Mouse (Mus musculus): Measurements from ENCODE around the gene Plppr1.
A peak's percentile ranks its signal among the peaks of the same experiment; 100 is the strongest.

The Plppr1 gene

DNA sequence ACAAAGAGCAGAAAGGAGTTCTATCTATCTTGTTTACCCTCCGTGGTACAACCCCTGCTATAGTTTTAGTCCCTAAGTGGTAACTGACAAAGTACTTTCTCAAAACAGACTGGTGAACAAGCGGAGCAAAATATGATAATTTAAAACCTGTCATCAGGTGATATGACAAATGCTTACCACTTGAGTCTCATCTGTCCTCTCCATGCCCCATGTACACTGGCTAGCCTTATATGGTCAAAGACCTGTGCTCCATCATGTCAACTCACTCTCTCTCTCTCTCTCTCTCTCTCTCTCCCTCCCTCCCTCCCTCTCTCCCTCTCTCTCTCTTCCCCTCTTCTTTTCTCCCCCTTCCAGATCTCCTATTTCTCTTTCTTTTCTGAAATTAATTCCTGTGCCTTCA, 59.8 kb downstream of the Plppr1 start:
- no peak for DNase-seq (ENCODE audit: low spot score in 2 of 2)

- DNase-seq (ENCODE audit: low spot score in 2 of 2): no peak
Observed at GRCm38 (mm10) chr4:49144798-49145197, 85.7 kb downstream of the Plppr1 start.

DNA sequence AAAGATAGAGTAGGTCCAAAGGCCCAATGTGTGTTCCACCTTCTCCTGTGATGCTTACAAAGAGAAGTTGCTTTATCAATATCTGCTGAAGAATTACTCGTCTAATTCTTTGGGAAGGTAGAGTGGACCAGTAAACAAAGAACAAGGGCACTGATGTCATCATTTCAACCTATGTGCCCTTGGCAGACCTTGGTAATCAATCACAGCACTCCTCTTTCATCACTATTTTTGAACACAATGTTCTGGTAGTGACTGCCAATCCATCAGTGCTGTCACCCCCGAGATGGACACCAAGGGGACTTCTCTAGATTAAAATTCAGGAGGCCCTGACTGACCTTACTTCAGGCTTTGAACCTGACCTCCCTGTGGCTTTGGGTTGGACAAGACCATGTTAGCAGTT, 89.7 kb downstream of the Plppr1 start:
- DNase-seq (ENCODE audit: low spot score in 2 of 2): no peak

- no peak for DNase-seq (ENCODE audit: low spot score in 2 of 2)
Observed at GRCm38 (mm10) chr4:49149251-49149650, 90.2 kb downstream of the Plppr1 start.

GRCm38 (mm10) chr4:49153849-49154248, 94.8 kb downstream of the Plppr1 start:
- DNase-seq (ENCODE audit: low spot score in 2 of 2): peak; percentile 24 to 64

- no peak for DNase-seq (ENCODE audit: low spot score in 2 of 2)
Observed at GRCm38 (mm10) chr4:49156781-49157180, 97.7 kb downstream of the Plppr1 start.

DNA sequence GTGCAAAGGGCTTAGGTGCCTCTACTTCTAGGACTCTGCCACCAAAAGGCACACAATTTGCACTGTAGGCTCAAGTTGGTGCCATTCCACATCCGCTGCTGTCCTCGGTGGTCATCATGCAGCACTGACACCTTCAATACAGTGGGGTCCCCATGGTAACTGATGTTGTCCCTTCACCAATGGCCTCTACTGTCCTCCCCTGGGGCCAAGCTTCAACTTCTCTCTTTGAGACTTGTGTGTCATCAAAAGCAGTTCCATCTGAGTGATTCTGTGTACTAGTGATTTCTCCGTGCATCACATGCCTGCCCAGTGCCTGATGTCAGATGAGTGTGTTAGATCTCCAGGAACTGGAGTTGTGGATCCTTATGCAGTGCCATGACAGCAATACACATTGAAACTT, 104.2 kb downstream of the Plppr1 start:
- no peak for DNase-seq (ENCODE audit: low spot score in 2 of 2)

GRCm38 (mm10) chr4:49166391-49166790, 107.3 kb downstream of the Plppr1 start:
- DNase-seq (ENCODE audit: low spot score in 2 of 2): no peak

GRCm38 (mm10) chr4:49167030-49167429, 108.0 kb downstream of the Plppr1 start:
- DNase-seq (ENCODE audit: low spot score in 2 of 2): no peak

DNA sequence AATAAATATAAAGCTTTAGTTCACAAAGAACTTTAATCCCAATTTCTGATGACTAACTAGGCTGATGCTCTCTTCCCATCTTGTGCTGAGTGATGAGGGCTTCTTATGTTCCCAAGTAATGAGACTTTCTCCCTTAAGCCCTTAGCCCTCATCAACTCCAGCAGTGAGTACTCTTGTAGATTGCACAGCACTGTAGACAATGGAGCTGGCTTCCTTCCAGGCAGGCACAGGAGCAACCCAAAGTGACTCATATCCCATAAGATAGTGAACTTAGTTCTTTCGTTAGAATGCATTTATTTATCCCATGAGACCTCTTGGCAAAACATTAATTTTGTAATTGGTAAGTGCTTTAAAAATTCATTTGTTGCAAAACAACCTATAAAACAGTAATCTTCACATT, 110.4 kb downstream of the Plppr1 start:
- DNase-seq (ENCODE audit: low spot score in 2 of 2): no peak

- DNase-seq (ENCODE audit: low spot score in 2 of 2): no peak
Observed at GRCm38 (mm10) chr4:49178101-49178500, 119.0 kb downstream of the Plppr1 start.

- DNase-seq (ENCODE audit: low spot score in 2 of 2): no peak
Observed at GRCm38 (mm10) chr4:49178891-49179290, 119.8 kb downstream of the Plppr1 start.

DNA sequence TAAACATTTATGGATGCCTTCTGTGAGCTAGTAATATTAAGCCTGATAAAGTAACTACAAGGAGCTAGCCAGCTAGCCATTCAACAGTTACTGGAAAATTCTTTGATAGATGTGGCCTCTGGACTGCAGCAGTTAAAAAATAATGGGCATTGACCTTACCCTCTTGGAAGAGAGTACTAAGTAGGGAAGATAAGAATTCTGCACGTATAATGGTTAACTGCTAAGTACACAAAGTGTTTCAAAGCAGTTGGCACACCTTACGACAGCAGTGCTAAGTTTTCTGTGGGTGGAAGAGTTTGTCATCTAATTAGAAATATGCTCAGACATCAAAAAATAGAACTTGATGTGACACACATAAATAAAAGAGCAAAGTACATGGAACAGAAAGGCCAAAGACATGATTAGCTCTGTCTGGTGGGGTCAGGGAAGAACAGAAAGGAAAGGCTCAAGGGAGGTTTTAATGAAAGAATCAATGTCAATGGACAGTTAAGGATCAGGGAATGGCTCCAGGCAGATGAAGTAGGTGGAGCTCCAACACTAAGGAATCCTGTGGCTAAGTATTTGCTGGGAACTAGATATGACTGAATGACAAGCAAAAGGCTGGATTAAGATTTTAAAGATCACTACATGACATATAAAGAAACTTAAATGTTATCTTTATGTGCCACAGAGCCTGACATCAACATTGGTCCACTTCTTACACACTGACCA, 120.6 kb downstream of the Plppr1 start:
- no peak for DNase-seq (ENCODE audit: low spot score in 2 of 2)

- no peak for DNase-seq (ENCODE audit: low spot score in 2 of 2)
Observed at GRCm38 (mm10) chr4:49189991-49190526, 131.0 kb downstream of the Plppr1 start.

- DNase-seq (ENCODE audit: low spot score in 2 of 2): peak in 1 of 2 experiments; percentile 18
Observed at GRCm38 (mm10) chr4:49197125-49197747, 138.2 kb downstream of the Plppr1 start.

- DNase-seq (ENCODE audit: low spot score in 2 of 2): no peak
Observed at GRCm38 (mm10) chr4:49210457-49210856, 151.4 kb downstream of the Plppr1 start.

- no peak for DNase-seq (ENCODE audit: low spot score in 2 of 2)
Observed at GRCm38 (mm10) chr4:49211582-49211981, 152.5 kb downstream of the Plppr1 start.

GRCm38 (mm10) chr4:49212616-49213544, 153.8 kb downstream of the Plppr1 start:
- DNase-seq (ENCODE audit: low spot score in 2 of 2): no peak

DNA sequence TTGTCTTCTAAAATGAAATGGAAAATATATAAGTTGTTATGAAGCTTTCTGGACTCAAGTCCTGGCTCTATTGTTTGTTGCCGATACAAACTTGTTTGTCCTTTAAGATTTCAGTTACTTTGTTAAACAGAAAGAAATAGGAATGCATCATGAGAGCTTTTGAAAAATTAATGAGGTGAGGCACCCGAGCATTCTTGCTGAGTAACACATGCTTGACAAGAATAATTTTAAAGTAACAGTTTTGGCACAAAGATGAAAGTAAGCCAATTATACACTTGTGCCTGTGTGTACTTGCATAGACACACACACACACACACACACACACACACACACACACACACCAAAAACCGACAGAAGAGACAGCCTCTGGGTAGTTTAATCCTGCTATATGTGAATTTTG, 155.3 kb downstream of the Plppr1 start:
- no peak for DNase-seq (ENCODE audit: low spot score in 2 of 2)

- DNase-seq (ENCODE audit: low spot score in 2 of 2): no peak
Observed at GRCm38 (mm10) chr4:49223501-49223900, 164.4 kb downstream of the Plppr1 start.

DNA sequence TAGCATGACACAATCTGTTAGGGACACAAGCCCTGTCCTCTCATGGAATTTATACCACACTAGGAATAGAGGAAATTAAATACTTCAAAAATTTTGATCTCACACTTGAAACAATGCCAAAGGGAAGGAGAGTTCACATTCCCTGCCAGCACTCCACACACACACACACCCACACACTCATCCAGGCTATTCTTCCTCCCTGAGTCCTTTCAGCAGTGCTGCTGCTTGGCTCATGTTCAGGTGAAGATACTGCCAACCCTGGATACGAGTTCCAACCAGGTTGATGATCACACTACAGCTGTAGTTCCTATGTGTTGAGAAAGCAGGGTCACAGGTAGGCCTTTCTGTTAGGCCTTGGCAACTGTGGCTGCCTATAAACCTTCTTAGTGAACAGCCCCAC, 165.9 kb downstream of the Plppr1 start:
- no peak for DNase-seq (ENCODE audit: low spot score in 2 of 2)

All from urinary bladder, postnatal 4 days (tissue).